Mouse (Mus musculus) brown adipose tissue, adult 24 weeks (tissue): ENCODE measurements around the gene Sin3a. TPM values are rescaled to one million over a fixed set of nuclear protein-coding genes. Genes with fewer than 3 reads are reported as not detected.

Source experiments
- H3K27ac ChIP-seq: fragments of 200-500 bp; replicated peaks from 2 replicates; pipeline ENCODE4 v1.5.1; 2012; ENCODE audit warnings: low read depth, mild to moderate bottlenecking, low read length
- H3K4me1 ChIP-seq: fragments of 200-500 bp; 2 replicates; pipeline ENCODE4 v1.6.1; 2012; ENCODE audit warnings: low read length, mixed read lengths; ENCODE audit not compliant: control insufficient read depth, insufficient read depth, insufficient read length
- H3K4me3 ChIP-seq: fragments of 200-500 bp; 2 replicates; pipeline ENCODE4 v1.5.1; 2012; ENCODE audit warnings: low read depth, mild to moderate bottlenecking, low read length, moderate library complexity; ENCODE audit not compliant: insufficient read depth
- polyA plus RNA-seq: library from polyadenylated mRNA; stranded (reverse); fragments of >200 nt; gene quantifications from 2 replicates; pipeline ENCODE4 v1.2.4, GENCODE M21; 2012; ENCODE audit not compliant: missing spikeins, insufficient read depth, insufficient read length

Sin3a gene
- polyA plus RNA-seq, 1 experiment = 20.4 TPM

GRCm38 (mm10) chr9:57076701-57077660 lies 5.1 kb downstream of the Sin3a start:
- Histone ChIP-seq H3K4me1 (peaks cover 3% of the 10 kb centered on the region; the same call in 1 of the 2 replicates), H3K27ac (peak overlapping the region; percentile 74), H3K4me3 (peak overlapping the region; percentile 90)

GRCm38 (mm10) chr9:57082236-57082635 lies 10.4 kb downstream of the Sin3a start:
- no peak overlapping the region for H3K4me3 ChIP-seq
- no peaks in the 10 kb centered on the region for H3K4me1 ChIP-seq
- H3K27ac ChIP-seq = no peak overlapping the region

GRCm38 (mm10) chr9:57117261-57117755 lies 45.5 kb downstream of the Sin3a start:
- Histone ChIP-seq H3K27ac (no peak overlapping the region), H3K4me1 (no peaks in the 10 kb centered on the region)

GRCm38 (mm10) chr9:57129641-57130040 lies 57.8 kb downstream of the Sin3a start:
- 0 out of 2 replicates have a peak overlapping the region, but pooled peaks have one; percentile 83 for H3K4me3 ChIP-seq
- no peaks in the 10 kb centered on the region for H3K4me1 ChIP-seq
- H3K27ac ChIP-seq = no peak overlapping the region

More at GRCm38 (mm10) chr9:57117261-57117755, 45.5 kb downstream of the Sin3a start:
- no peak overlapping the region for H3K4me3 ChIP-seq

- H3K4me3 ChIP-seq = peak within 1 kb of the TSS; percentile 83
- no peaks in the 10 kb centered on the region for H3K4me1 ChIP-seq
- H3K27ac ChIP-seq = peak within 1 kb of the TSS; percentile 85
Measured at GRCm38 (mm10) chr9:57130577-57131433, 59.0 kb downstream of the Sin3a start, which contains the start of gene Man2c1. TSS of gene Man2c1 (plus strand) at chr9:57130690.

- H3K27ac ChIP-seq = no peak overlapping the region
- H3K4me1 ChIP-seq = no peaks in the 10 kb centered on the region
- H3K4me3 ChIP-seq = no peak overlapping the region
Measured at GRCm38 (mm10) chr9:57137246-57137645, 65.4 kb downstream of the Sin3a start.

- no peak overlapping the region for H3K27ac ChIP-seq
- no peak overlapping the region for H3K4me3 ChIP-seq
- no peaks in the 10 kb centered on the region for H3K4me1 ChIP-seq
Measured at GRCm38 (mm10) chr9:57137777-57138176, 65.9 kb downstream of the Sin3a start.

- no peak overlapping the region for H3K27ac ChIP-seq
- H3K4me3 ChIP-seq = no peak overlapping the region
- H3K4me1 ChIP-seq = no peaks in the 10 kb centered on the region
Measured at GRCm38 (mm10) chr9:57138507-57138906, 66.7 kb downstream of the Sin3a start.

- H3K27ac ChIP-seq = no peak overlapping the region
- no peaks in the 10 kb centered on the region for H3K4me1 ChIP-seq
- no peak overlapping the region for H3K4me3 ChIP-seq
Measured at GRCm38 (mm10) chr9:57139110-57139509, 67.3 kb downstream of the Sin3a start.

GRCm38 (mm10) chr9:57139571-57139970 lies 67.7 kb downstream of the Sin3a start:
- Histone ChIP-seq H3K4me1 (no peaks in the 10 kb centered on the region), H3K4me3 (no peak overlapping the region), H3K27ac (no peak overlapping the region)

- H3K4me3 ChIP-seq = no peak overlapping the region
- H3K27ac ChIP-seq = no peak overlapping the region
- H3K4me1 ChIP-seq = peaks cover 2% of the 10 kb centered on the region; the same call in 1 of the 2 replicates
Measured at GRCm38 (mm10) chr9:57141417-57142353, 69.8 kb downstream of the Sin3a start.

GRCm38 (mm10) chr9:57143212-57143611 lies 71.4 kb downstream of the Sin3a start:
- H3K4me1 ChIP-seq = peaks cover 10% of the 10 kb centered on the region
- H3K4me3 ChIP-seq = no peak overlapping the region
- H3K27ac ChIP-seq = no peak overlapping the region

- H3K4me3 ChIP-seq = no peak overlapping the region
- H3K27ac ChIP-seq = no peak overlapping the region
- H3K4me1 ChIP-seq = peaks cover 10% of the 10 kb centered on the region
Measured at GRCm38 (mm10) chr9:57144830-57145229, 73.0 kb downstream of the Sin3a start.

- Histone ChIP-seq H3K27ac (no peak overlapping the region), H3K4me1 (peaks cover 10% of the 10 kb centered on the region), H3K4me3 (0 out of 2 replicates have a peak overlapping the region, but pooled peaks have one; percentile 72)
Measured at GRCm38 (mm10) chr9:57146451-57147066, 74.7 kb downstream of the Sin3a start.
